Mouse (Mus musculus): ENCODE data around the gene Lpp. TPM values are rescaled to one million over a fixed set of nuclear protein-coding genes. Genes with fewer than 3 reads are reported as not detected.
A peak's percentile ranks its signal among the peaks of the same experiment; 100 is the strongest.

Lpp gene
- total and polyA plus RNA-seq, 3 experiments: 7.7 to 25.1 (median 23.6) TPM

- no peak for TF ChIP-seq EP300 (IDR thresholded peaks at IDR 0.05; ENCODE audit: insufficient read depth, low read depth, low read length)
- TF ChIP-seq POLR2A (IDR thresholded peaks at IDR 0.05; ENCODE audit: insufficient read depth, low read depth, low read length): no peak
- no peak for TF ChIP-seq CTCF (IDR thresholded peaks at IDR 0.05)
- intact Hi-C loops (cut with DNase I): no loop called here
- no peaks in the 10 kb centered on the region; the same call in 1 of the 2 replicates for H3K79me2 ChIP-seq (replicated peaks; ENCODE audit: control insufficient read depth, insufficient read depth, low read length)
- H3K9ac ChIP-seq (ENCODE audit: low read depth, low read length): no peak overlapping the region
- no peak overlapping the region for H3K27ac ChIP-seq
- H3K4me3 ChIP-seq: no peak overlapping the region
- no peaks in the 10 kb centered on the region for H3K27me3 ChIP-seq (ENCODE audit: control insufficient read depth, insufficient read depth, low read length)
- DNase-seq: no peak
- H3K36me3 ChIP-seq (ENCODE audit: control insufficient read depth, insufficient read depth, low read length): peaks cover under 1% of the 10 kb centered on the region; the same call in 1 of the 2 replicates
- 85% methylated on average over 11 of the region's 11 CpGs for WGBS
- peaks cover 13% of the 10 kb centered on the region for H3K4me1 ChIP-seq (ENCODE audit: control insufficient read depth, insufficient read depth, low read length)
Measured at GRCm38 (mm10) chr16:24514802-24515727, 121.8 kb downstream of the Lpp start.

- Histone ChIP-seq H3K4me1 (ENCODE audit: control insufficient read depth, insufficient read depth, low read length) (peaks cover 12% of the 10 kb centered on the region), H3K27me3 (ENCODE audit: control insufficient read depth, insufficient read depth, low read length) (no peaks in the 10 kb centered on the region), H3K27ac (peak overlapping the region; percentile 11), H3K4me3 (no peak overlapping the region), H3K9ac (ENCODE audit: low read depth, low read length) (no peak overlapping the region), H3K79me2 (replicated peaks; ENCODE audit: control insufficient read depth, insufficient read depth, low read length) (no peaks in the 10 kb centered on the region; the same call in 1 of the 2 replicates), H3K36me3 (ENCODE audit: control insufficient read depth, insufficient read depth, low read length) (no peaks in the 10 kb centered on the region; the same call in none of the 2 replicates)
- TF ChIP-seq CTCF (IDR thresholded peaks at IDR 0.05) (no peak), EP300 (IDR thresholded peaks at IDR 0.05; ENCODE audit: insufficient read depth, low read depth, low read length) (no peak), POLR2A (IDR thresholded peaks at IDR 0.05; ENCODE audit: insufficient read depth, low read depth, low read length) (no peak)
- no peak for DNase-seq
- 68% methylated on average over 3 of the region's 3 CpGs for WGBS
- intact Hi-C loops (cut with DNase I): no loop called here
Measured at GRCm38 (mm10) chr16:24516993-24517392, 123.7 kb downstream of the Lpp start.

DNA sequence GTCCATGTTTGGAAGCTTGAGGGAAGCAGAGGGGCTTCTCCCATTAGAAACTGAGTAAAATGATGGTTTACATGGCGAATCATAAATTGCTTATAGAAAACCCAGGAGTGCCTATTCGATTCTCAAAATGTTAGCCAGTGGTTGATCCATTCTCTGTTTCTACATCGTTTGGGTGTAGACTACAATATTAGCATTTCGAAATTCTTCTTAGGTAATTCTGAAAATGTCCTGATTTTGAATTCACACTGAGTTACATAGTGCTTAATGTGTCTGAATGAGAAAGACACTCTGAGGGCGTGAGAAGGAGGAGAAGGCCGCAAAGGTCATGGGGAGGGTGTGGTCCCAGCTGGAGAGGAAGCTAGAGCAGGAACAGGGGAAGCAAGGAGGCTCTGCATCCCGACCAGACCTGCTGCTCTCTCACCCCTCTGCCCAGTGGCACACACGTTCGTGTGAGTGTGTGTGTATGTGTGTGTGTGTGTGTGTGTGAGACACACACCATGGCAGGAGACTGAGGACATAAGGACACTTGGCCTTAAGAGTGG, 124.3 kb downstream of the Lpp start:
- Histone ChIP-seq H3K9ac (ENCODE audit: low read depth, low read length) (no peak overlapping the region), H3K36me3 (ENCODE audit: control insufficient read depth, insufficient read depth, low read length) (no peaks in the 10 kb centered on the region; the same call in none of the 2 replicates), H3K79me2 (replicated peaks; ENCODE audit: control insufficient read depth, insufficient read depth, low read length) (no peaks in the 10 kb centered on the region; the same call in 1 of the 2 replicates), H3K4me1 (ENCODE audit: control insufficient read depth, insufficient read depth, low read length) (peaks cover 12% of the 10 kb centered on the region), H3K27me3 (ENCODE audit: control insufficient read depth, insufficient read depth, low read length) (no peaks in the 10 kb centered on the region), H3K27ac (peak overlapping the region; percentile 11), H3K4me3 (no peak overlapping the region)
- no peak for TF ChIP-seq POLR2A (IDR thresholded peaks at IDR 0.05; ENCODE audit: insufficient read depth, low read depth, low read length)
- TF ChIP-seq CTCF (IDR thresholded peaks at IDR 0.05): no peak
- no peak for TF ChIP-seq EP300 (IDR thresholded peaks at IDR 0.05; ENCODE audit: insufficient read depth, low read depth, low read length)
- intact Hi-C loops (cut with DNase I): no loop called here
- 60% methylated on average over 9 of the region's 9 CpGs for WGBS
- DNase-seq: peak; percentile 55 to 57

DNA sequence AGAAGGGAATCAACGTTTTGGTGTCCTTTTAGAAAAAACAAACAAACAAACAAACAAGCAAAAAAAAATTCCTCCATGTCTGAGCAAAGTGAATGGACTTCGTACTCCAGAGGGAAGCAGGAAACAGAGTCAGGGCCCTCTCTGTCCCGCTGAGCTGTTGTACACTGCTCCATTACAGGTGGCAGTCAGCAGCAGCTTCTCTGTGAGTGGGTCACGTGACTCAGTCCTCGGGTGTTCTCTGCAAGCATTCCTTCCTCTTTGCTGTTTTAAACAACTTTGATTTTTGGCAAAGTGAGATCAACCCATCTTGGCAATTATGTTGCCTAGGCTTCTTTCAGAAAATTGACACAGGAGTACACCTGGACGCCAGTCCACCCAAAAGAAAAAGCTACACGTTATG, 125.5 kb downstream of the Lpp start:
- Histone ChIP-seq H3K27ac (no peak overlapping the region), H3K4me3 (no peak overlapping the region), H3K9ac (ENCODE audit: low read depth, low read length) (no peak overlapping the region), H3K36me3 (ENCODE audit: control insufficient read depth, insufficient read depth, low read length) (no peaks in the 10 kb centered on the region; the same call in none of the 2 replicates), H3K79me2 (replicated peaks; ENCODE audit: control insufficient read depth, insufficient read depth, low read length) (no peaks in the 10 kb centered on the region; the same call in 1 of the 2 replicates), H3K27me3 (ENCODE audit: control insufficient read depth, insufficient read depth, low read length) (no peaks in the 10 kb centered on the region), H3K4me1 (ENCODE audit: control insufficient read depth, insufficient read depth, low read length) (peaks cover 12% of the 10 kb centered on the region)
- 73% methylated on average over 7 of the region's 7 CpGs for WGBS
- intact Hi-C loops (cut with DNase I): no loop called here
- DNase-seq: no peak
- no peak for TF ChIP-seq POLR2A (IDR thresholded peaks at IDR 0.05; ENCODE audit: insufficient read depth, low read depth, low read length)
- TF ChIP-seq EP300 (IDR thresholded peaks at IDR 0.05; ENCODE audit: insufficient read depth, low read depth, low read length): no peak
- no peak for TF ChIP-seq CTCF (IDR thresholded peaks at IDR 0.05)

DNA sequence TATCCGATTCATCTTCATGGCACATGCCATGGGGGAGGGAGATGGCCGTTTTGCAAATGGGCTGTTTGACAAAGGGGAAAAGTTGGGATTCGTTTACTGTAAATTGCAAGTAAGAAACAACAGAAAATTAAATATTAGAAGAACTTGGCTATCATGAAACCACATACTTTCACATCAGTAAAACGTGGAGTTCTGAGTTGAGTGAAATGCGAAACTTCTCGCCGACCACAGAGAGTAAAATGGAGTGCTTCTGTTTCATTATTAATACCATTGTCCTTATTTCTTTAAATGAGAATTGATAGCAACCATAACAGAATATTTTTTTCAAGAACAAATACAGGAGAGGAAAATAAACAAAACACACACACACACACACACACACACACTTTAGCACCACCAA, 133.9 kb downstream of the Lpp start:
- Histone ChIP-seq H3K9ac (ENCODE audit: low read depth, low read length) (no peak overlapping the region), H3K27ac (no peak overlapping the region), H3K36me3 (ENCODE audit: control insufficient read depth, insufficient read depth, low read length) (no peaks in the 10 kb centered on the region), H3K79me2 (replicated peaks; ENCODE audit: control insufficient read depth, insufficient read depth, low read length) (peaks cover 8% of the 10 kb centered on the region; the same call in 1 of the 2 replicates), H3K4me3 (no peak overlapping the region), H3K4me1 (ENCODE audit: control insufficient read depth, insufficient read depth, low read length) (peaks cover 1% of the 10 kb centered on the region), H3K27me3 (ENCODE audit: control insufficient read depth, insufficient read depth, low read length) (no peaks in the 10 kb centered on the region)
- WGBS: 91% methylated on average over 7 of the region's 7 CpGs
- intact Hi-C loops (cut with DNase I): no loop called here
- TF ChIP-seq CTCF (IDR thresholded peaks at IDR 0.05) (no peak), EP300 (IDR thresholded peaks at IDR 0.05; ENCODE audit: insufficient read depth, low read depth, low read length) (no peak), POLR2A (IDR thresholded peaks at IDR 0.05; ENCODE audit: insufficient read depth, low read depth, low read length) (no peak)
- DNase-seq: no peak
